In genomic region chr15:101160591-101160990, GRCm38 (mm10) we compare ENCODE assay signal across 10 mouse cellular contexts. TPM values are rescaled to one million over a fixed set of nuclear protein-coding genes. Genes with fewer than 3 reads are reported as not detected.
DNase-seq lines count a peak whose midpoint lies in the region; ATAC-seq lines count a peak whose summit lies in the region.
"Had no signal": no experiment of that assay in that cellular context is flagged by ENCODE, and none has a peak within 500 bp of the region (broad histone marks: within the 10 kb centered on the region; RNA-seq: fewer than 3 reads in every experiment).

No protein-coding gene starts in this region.

- H3K4me2 ChIP-seq in neural tube, embryonic 12.5 days (replicated peaks) = peak overlapping the region; percentile 49
- H3K4me2 ChIP-seq in liver, embryonic 11.5 days = no peak overlapping the region

- DNase-seq in cerebellum, postnatal 10 days = peak; percentile 62 to 74
- no peak for DNase-seq in cerebellum, postnatal 36 days
- no peak for DNase-seq in forebrain, embryonic 10.5 days (ENCODE audit: extremely low spot score, low spot score)
- peak; percentile 60 to 64 for DNase-seq in layer of hippocampus, adult 8-10 months (ENCODE audit: low spot score in 2 of 2)
- DNase-seq in adrenal gland, adult 2 months = no peak
- DNase-seq in liver, embryonic 11.5 days (ENCODE audit: low spot score) = no peak
- DNase-seq in lung, postnatal 36 days = no peak

- peaks cover 11% of the 10 kb centered on the region for H3K9me3 ChIP-seq in forebrain, embryonic 10.5 days
- H3K9me3 ChIP-seq in neural tube, embryonic 12.5 days = no peaks in the 10 kb centered on the region
- H3K9me3 ChIP-seq in liver, embryonic 11.5 days (ENCODE audit: control insufficient read depth, low read length) = no peaks in the 10 kb centered on the region

- peak overlapping the region; percentile 78 for H3K27ac ChIP-seq in forebrain, embryonic 10.5 days
- no peak overlapping the region for H3K27ac ChIP-seq in neural tube, embryonic 12.5 days
- no peak overlapping the region for H3K27ac ChIP-seq in liver, embryonic 11.5 days (ENCODE audit: low read depth, low read length)
- H3K27ac ChIP-seq: liver, embryonic 14.5 days had no signal

- H3K9ac ChIP-seq in neural tube, embryonic 12.5 days = 0 out of 2 replicates have a peak overlapping the region, but pooled peaks have one; percentile 29
- H3K9ac ChIP-seq in liver, embryonic 11.5 days (ENCODE audit: low read depth, low read length) = no peak overlapping the region
- H3K9ac ChIP-seq: liver, embryonic 14.5 days had no signal

- peak overlapping the region; percentile 30 for H3K4me3 ChIP-seq in forebrain, embryonic 10.5 days
- H3K4me3 ChIP-seq in neural tube, embryonic 12.5 days = no peak overlapping the region
- H3K4me3 ChIP-seq in liver, embryonic 11.5 days (ENCODE audit: low read depth, low read length) = no peak overlapping the region

- H3K27me3 ChIP-seq in forebrain, embryonic 10.5 days (ENCODE audit: poor library complexity, severe bottlenecking) = peaks cover 29% of the 10 kb centered on the region
- no peaks in the 10 kb centered on the region for H3K27me3 ChIP-seq in neural tube, embryonic 12.5 days (replicated peaks)
- no peaks in the 10 kb centered on the region; the same call in 1 of the 2 replicates for H3K27me3 ChIP-seq in liver, embryonic 11.5 days (replicated peaks; ENCODE audit: control insufficient read depth, insufficient read depth, low read length)

- H3K36me3 ChIP-seq in forebrain, embryonic 10.5 days (replicated peaks) = no peaks in the 10 kb centered on the region
- H3K36me3 ChIP-seq in neural tube, embryonic 12.5 days = no peaks in the 10 kb centered on the region
- no peaks in the 10 kb centered on the region for H3K36me3 ChIP-seq in liver, embryonic 11.5 days (ENCODE audit: control insufficient read depth, insufficient read depth, low read length)

- H3K4me1 ChIP-seq in forebrain, embryonic 10.5 days = peaks cover 44% of the 10 kb centered on the region
- H3K4me1 ChIP-seq in neural tube, embryonic 12.5 days = peaks cover 28% of the 10 kb centered on the region
- H3K4me1 ChIP-seq in liver, embryonic 11.5 days (replicated peaks; ENCODE audit: control insufficient read depth, insufficient read depth, low read length) = peaks cover 14% of the 10 kb centered on the region

- 22% methylated on average over 7 of the region's 7 CpGs for WGBS in forebrain, embryonic 10.5 days
- WGBS in neural tube, embryonic 12.5 days = 11% methylated on average over 7 of the region's 7 CpGs
- 42% methylated on average over 7 of the region's 7 CpGs for WGBS in liver, embryonic 11.5 days

- peak; percentile 73; the same call in 1 of the 2 replicates for ATAC-seq in neural tube, embryonic 12.5 days (ENCODE audit: low FRiP score, low read depth)
- ATAC-seq in liver, embryonic 11.5 days (replicated peaks; ENCODE audit: low FRiP score) = no peak

RNA-seq across cellular contexts. Expression of gene Acvr1b, which starts 13.3 kb away (rescaled TPM):
- polyA plus RNA-seq in forebrain, embryonic 10.5 days (2016; fragmentation: Nextera tagmentation; extraction: Ambion mirVana) = 5.8 TPM in 2 replicates
- total RNA-seq in layer of hippocampus, adult 8-10 months (2022) = 10 to 100 TPM; 81.2 to 96.0 (median 85.4) TPM
- 15.9 and 17.6 TPM in 2 replicates for polyA plus RNA-seq in neural tube, embryonic 12.5 days (2016; fragmentation: Nextera tagmentation; extraction: Ambion mirVana)
- total RNA-seq in adrenal gland, adult 2 months (2021) = 10 to 100 TPM in 1 of 2 experiments, 1 to 10 TPM in 1; 5.2 to 10.0 TPM
- polyA plus RNA-seq in adrenal gland, adult 2 months (2012; rRNA removed) = 10.1 and 11.2 TPM in 2 replicates
- 4.2 and 4.4 TPM in 2 replicates for polyA plus RNA-seq in liver, embryonic 11.5 days (2014; fragmentation: Nextera tagmentation; extraction: Ambion mirVana)

RNA-seq across cellular contexts. Expression of gene Acvrl1, which starts 32.3 kb away (rescaled TPM):
- polyA plus RNA-seq in forebrain, embryonic 10.5 days (2016; fragmentation: Nextera tagmentation; extraction: Ambion mirVana) = 8.0 and 8.1 TPM in 2 replicates
- total RNA-seq in layer of hippocampus, adult 8-10 months (2022) = 10 to 100 TPM; 14.1 to 16.5 (median 14.9) TPM
- 8.3 and 10.2 TPM in 2 replicates for polyA plus RNA-seq in neural tube, embryonic 12.5 days (2016; fragmentation: Nextera tagmentation; extraction: Ambion mirVana)
- 10 to 100 TPM; 15.0 to 22.6 TPM for total RNA-seq in adrenal gland, adult 2 months (2021)
- polyA plus RNA-seq in adrenal gland, adult 2 months (2012; rRNA removed) = 20.9 and 23.3 TPM in 2 replicates
- 2.5 TPM in 2 replicates for polyA plus RNA-seq in liver, embryonic 11.5 days (2014; fragmentation: Nextera tagmentation; extraction: Ambion mirVana)

RNA-seq across cellular contexts. Expression of gene Ankrd33, which starts 45.0 kb away (rescaled TPM):
- not detected in 2 replicates for polyA plus RNA-seq in forebrain, embryonic 10.5 days (2016; fragmentation: Nextera tagmentation; extraction: Ambion mirVana)
- total RNA-seq in layer of hippocampus, adult 8-10 months (2022) = under 1 TPM in 1 of 4 experiments, not detected in 3; 0.25 TPM
- polyA plus RNA-seq in neural tube, embryonic 12.5 days (2016; fragmentation: Nextera tagmentation; extraction: Ambion mirVana) = not detected in 2 replicates
- 1 to 10 TPM in 1 of 2 experiments, under 1 TPM in 1; 0.59 to 1.0 TPM for total RNA-seq in adrenal gland, adult 2 months (2021)
- polyA plus RNA-seq in adrenal gland, adult 2 months (2012; rRNA removed) = 0.10 TPM in 1 of 2 replicates, not detected in the other
- polyA plus RNA-seq in liver, embryonic 11.5 days (2014; fragmentation: Nextera tagmentation; extraction: Ambion mirVana) = not detected in 2 replicates
- polyA plus RNA-seq: heart, embryonic 16.5 days; liver, embryonic 14.5 days had no signal

Comparison
In these comparisons a context has a peak if more than half of its experiments do, and no peak if none do; other contexts are left out.
1. DNase-seq: peak in cerebellum, postnatal 10 days (2 of 2) and layer of hippocampus, adult 8-10 months (2 of 2); none in cerebellum, postnatal 36 days (0 of 2), forebrain, embryonic 10.5 days (single experiment), adrenal gland, adult 2 months (single experiment), liver, embryonic 11.5 days (single experiment) and lung, postnatal 36 days (single experiment).